Mouse (Mus musculus): Measurements from ENCODE around the gene Coro1c. TPM values are rescaled to one million over a fixed set of nuclear protein-coding genes. Genes with fewer than 3 reads are reported as not detected.

The Coro1c gene
- total RNA-seq, 2 experiments from 2014 or later = 34.3 to 37.5 TPM

- no peak for DNase-seq
- intact Hi-C loops (cut with DNase I) = no loop called here
Measured at GRCm38 (mm10) chr5:113841243-113842225, 67.0 kb downstream of the Coro1c start.

DNA sequence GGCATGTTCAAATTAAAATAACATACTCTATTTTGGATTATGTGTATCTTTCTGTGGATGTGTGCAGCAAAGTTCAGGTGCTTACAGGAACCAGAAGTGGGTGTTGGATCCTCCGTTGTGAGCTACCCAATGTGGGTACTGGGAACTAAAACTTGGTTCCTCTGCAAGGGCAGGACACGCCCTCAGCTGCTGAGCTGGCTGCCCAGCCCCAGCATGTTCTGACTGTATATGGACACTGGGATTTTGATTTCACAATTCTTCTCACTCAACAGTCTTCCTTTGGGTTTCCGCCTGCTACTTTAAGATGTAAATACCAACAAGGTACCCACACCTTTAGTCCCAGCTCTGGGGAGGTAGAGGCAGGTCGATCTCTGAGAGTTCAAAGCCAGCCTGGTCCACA, 68.1 kb downstream of the Coro1c start:
- intact Hi-C loops (cut with DNase I) = no loop called here
- DNase-seq = no peak

DNA sequence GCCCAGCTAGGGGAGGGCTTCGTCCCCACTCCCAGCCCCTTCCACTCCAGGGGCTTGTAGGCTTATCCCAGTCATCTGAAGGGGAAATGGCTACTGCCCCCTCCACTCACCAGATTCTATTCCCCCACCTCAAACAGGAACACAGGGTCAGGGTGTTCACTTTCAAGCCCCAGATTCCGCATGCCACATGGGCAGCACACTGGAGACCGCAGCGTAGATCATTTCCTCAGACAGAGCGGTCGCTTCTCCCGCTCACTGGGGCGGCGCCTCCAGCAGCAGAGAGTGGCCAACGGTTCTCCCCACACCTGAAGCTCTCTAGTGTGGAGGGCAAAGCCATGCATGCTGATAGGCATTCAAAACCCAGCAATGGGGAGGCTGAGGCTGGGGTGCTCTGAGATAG, 71.6 kb downstream of the Coro1c start:
- DNase-seq = no peak
- intact Hi-C loops (cut with DNase I) = no loop called here

- no peak for DNase-seq
- intact Hi-C loops (cut with DNase I) = no loop called here
Measured at GRCm38 (mm10) chr5:113833316-113833947, 75.1 kb downstream of the Coro1c start.

GRCm38 (mm10) chr5:113832490-113832901, 76.1 kb downstream of the Coro1c start, which contains the start of gene Selplg:
Selplg (minus strand) TSS chr5:113832644.
- intact Hi-C loops (cut with DNase I) = no loop called here
- DNase-seq = no peak

DNA sequence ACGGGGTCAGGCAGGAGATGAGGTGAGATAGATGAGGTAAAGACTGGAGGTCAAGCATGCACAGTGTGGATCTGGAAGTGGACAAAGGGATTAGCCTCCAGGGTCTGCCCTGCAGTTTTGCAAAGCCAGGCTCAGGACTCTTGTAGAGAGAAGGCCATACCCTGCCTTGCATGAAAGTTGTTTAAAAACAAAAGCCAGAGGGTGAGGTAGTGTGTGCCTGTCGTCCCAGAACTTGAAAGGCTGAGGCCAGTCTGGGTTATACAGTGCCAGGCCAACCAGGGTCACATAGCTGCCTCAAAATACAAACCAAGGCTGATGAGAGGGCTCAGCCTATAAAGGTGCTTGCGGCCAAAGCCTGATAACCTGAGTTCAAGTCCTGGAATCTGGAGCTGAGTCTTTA, 76.8 kb downstream of the Coro1c start:
- no peak for DNase-seq
- intact Hi-C loops (cut with DNase I) = no loop called here

GRCm38 (mm10) chr5:113830796-113831195, 77.8 kb downstream of the Coro1c start:
- intact Hi-C loops (cut with DNase I) = no loop called here
- DNase-seq = no peak

DNA sequence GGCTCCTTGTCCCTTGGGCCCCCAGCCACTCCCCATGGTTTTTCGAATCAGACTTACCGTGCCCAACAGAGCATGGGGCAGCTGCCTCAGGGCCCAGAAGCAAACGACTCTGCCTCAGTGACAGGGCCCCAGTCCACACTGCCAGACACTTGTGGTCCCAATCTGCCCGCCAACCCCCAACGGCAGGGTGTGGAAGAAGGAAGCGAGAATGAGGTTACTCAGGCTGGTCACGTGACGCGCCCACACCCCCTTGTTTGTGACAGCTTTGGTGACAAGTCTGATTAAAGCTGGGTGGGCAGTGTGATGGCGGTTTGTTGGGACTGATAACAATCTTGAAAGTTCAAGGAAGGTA, 78.3 kb downstream of the Coro1c start:
- intact Hi-C loops (cut with DNase I) = no loop called here
- DNase-seq = peak in 1 of 2 experiments; percentile 53

- intact Hi-C loops (cut with DNase I) = no loop called here
- no peak for DNase-seq
Measured at GRCm38 (mm10) chr5:113829566-113830291, 78.8 kb downstream of the Coro1c start.

GRCm38 (mm10) chr5:113828481-113828880, 80.1 kb downstream of the Coro1c start:
- no peak for DNase-seq
- intact Hi-C loops (cut with DNase I) = no loop called here

- no peak for DNase-seq
- intact Hi-C loops (cut with DNase I) = no loop called here
Measured at GRCm38 (mm10) chr5:113827991-113828411, 80.6 kb downstream of the Coro1c start.

- intact Hi-C loops (cut with DNase I) = no loop called here
- DNase-seq = no peak
Measured at GRCm38 (mm10) chr5:113826619-113827018, 81.9 kb downstream of the Coro1c start.

DNA sequence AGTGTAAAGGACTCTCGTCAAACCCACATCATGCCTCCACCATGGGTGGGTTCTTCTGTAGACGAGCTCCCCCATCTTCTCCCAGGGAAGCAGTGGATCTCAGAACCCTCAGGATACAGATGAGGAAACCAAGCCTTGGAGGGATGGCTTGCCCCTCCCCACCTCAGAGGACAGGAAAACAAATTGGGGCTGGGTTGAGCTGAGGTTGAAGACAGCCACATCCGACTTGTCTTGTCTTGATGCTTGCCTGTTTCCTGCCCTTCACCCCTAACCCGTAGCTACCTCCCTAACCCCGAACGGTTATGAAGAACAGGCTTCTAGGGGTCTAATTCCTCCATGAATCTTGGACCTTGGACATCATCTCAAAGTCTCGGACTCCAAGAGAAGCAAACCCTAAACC, 83.0 kb downstream of the Coro1c start:
- DNase-seq = no peak
- intact Hi-C loops (cut with DNase I) = no loop called here

DNA sequence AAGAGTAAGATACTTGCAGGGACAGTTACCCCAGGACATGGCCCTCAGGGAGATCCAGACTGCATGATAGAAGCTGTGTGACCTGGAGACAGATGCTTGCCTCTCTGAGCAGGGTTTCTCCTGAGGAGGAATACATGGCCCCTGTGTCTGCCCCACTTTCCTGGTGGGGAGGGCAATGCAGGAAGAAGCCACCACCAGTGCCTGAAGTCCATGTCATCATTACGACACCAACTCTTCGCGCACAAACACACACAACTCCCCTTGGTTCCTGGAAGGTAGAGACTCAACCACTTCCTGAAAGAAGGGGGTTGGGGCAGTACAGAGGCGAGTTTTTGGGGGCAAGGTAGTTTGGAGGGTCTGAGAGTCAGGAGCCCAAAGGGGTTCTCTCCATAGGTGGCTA, 84.3 kb downstream of the Coro1c start:
- no peak for DNase-seq

DNA sequence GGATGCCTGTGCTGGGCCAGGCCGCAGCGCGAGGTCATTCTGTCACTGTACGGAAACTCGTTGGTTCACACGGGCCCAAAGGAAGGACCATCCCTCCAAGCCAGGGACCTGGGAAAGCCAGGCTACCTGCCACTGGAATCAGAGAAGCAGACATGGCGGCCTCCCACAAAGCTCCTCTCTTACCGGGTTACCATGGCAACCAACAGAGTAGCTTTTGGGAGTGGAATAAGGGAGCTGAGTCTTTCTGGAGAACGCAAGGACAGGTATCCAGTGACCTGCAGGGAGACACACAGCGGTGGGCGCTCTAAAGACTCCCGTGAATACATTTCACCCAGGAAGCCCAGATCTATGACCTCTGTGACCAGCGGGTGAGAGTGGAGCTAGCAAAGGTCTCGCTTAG, 90.0 kb downstream of the Coro1c start:
- intact Hi-C loops (cut with DNase I) = loop anchor here (5.0 kb wide), 1 partner anchor 346 kb away; no protein-coding TSS in a partner anchor
- no peak for DNase-seq

More for the DNA sequence above, 84.3 kb downstream of the Coro1c start:
- intact Hi-C loops (cut with DNase I) = no loop called here

DNA sequence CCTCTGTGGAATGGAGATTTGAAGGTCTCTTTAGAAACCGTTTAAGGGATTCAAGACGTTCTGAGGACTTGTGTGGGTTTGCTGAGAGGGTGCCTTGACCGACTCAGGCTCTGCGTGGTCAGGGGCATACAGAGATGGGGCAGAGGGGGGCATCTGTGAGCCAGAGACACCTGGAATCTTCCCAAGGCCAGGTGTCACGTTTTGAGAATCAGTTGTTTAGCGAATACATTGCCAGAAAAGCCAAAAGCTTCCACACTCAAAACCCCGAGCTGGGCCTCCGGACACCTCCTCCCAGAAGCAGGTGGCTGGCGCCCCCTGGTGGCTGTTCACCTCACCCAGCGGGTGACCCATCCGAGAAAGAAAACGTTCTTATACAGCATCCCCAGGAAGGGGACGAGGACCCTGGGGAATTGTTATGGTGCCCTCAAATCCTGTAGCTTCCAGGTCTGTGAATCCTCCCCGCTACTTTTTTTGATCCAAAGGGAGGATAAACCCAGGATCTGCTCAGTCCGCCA, 92.9 kb downstream of the Coro1c start:
- DNase-seq = peak; percentile 71 to 83
- intact Hi-C loops (cut with DNase I) = loop anchor here (1.0 to 5.0 kb wide), 3 partner anchors 42 to 449 kb away; no protein-coding TSS in a partner anchor

- DNase-seq = no peak
- intact Hi-C loops (cut with DNase I) = loop anchor here (1.0 to 5.0 kb wide), 3 partner anchors 42 to 448 kb away; no protein-coding TSS in a partner anchor
Measured at GRCm38 (mm10) chr5:113815041-113815389, 93.5 kb downstream of the Coro1c start.

- no peak for DNase-seq
- intact Hi-C loops (cut with DNase I) = loop anchor here (1.0 to 5.0 kb wide), 3 partner anchors 41 to 448 kb away; no protein-coding TSS in a partner anchor
Measured at GRCm38 (mm10) chr5:113814111-113815040, 94.2 kb downstream of the Coro1c start.

DNA sequence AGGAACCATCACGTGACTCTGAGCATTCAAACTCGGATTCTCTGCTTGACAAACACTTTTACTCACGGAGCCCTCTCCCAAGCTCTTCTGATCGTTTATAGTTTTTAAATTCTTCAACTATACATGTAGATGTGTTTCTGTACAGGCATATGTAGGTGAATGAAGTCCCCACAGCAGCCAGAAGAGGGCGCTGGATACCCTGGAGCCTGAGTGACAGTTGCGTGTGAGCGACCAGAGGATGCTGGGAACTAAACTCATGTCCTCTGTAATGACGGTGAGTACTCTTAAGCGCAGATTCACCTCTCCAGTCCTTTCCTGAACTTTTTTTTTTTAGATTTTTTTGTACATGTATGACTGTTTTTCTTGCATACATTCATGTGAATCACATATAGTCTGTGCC, 95.0 kb downstream of the Coro1c start:
- intact Hi-C loops (cut with DNase I) = loop anchor here (2.0 kb wide), 1 partner anchor 447 kb away; no protein-coding TSS in a partner anchor
- no peak for DNase-seq
